Mouse (Mus musculus) G1E (cell line): ENCODE data around the gene Milr1. TPM values are rescaled to one million over a fixed set of nuclear protein-coding genes. Genes with fewer than 3 reads are reported as not detected.

Source experiments
- ATAC-seq: 2 replicates; pipeline ENCODE4 v1.8.0; 2016; ENCODE audit warnings: mild to moderate bottlenecking; ENCODE audit not compliant: insufficient number of reproducible peaks, poor library complexity, low FRiP score, severe bottlenecking; ENCODE audit errors: extremely low read depth
- DNase-seq: peaks from one replicate; pipeline ENCODE4 v3.0.0; 2012; ENCODE audit warnings: low spot score
- H3K27me3 ChIP-seq: 2 replicates; pipeline ENCODE4 v1.6.1; 2012; ENCODE audit warnings: mild to moderate bottlenecking, low read length, inconsistent platforms; ENCODE audit not compliant: insufficient read depth
- H3K36me3 ChIP-seq: replicated peaks from 2 replicates; pipeline ENCODE3; 2012; ENCODE audit warnings: mild to moderate bottlenecking, inconsistent platforms
- H3K4me1 ChIP-seq: 2 replicates; pipeline ENCODE4 v1.6.1; 2012; ENCODE audit warnings: low read depth, low read length, inconsistent platforms, mixed read lengths; ENCODE audit not compliant: insufficient read depth
- H3K4me3 ChIP-seq: 2 replicates; pipeline ENCODE4 v1.5.1; 2012; ENCODE audit warnings: low read depth, mild to moderate bottlenecking, inconsistent platforms, low read length, moderate library complexity, mixed read lengths
- H3K9me3 ChIP-seq: replicated peaks from 2 replicates; pipeline ENCODE4 v1.6.1; 2012; ENCODE audit warnings: inconsistent platforms
- CTCF ChIP-seq: IDR thresholded peaks from 2 replicates; pipeline ENCODE4 v1.5.1; 2012; ENCODE audit warnings: low read depth, low read length, inconsistent platforms, mixed read lengths
- GATA1 ChIP-seq: IDR thresholded peaks from 2 replicates; pipeline ENCODE4 v1.6.1; 2012; ENCODE audit warnings: borderline replicate concordance, low read length, inconsistent platforms, mixed read lengths
- GATA2 ChIP-seq: IDR thresholded peaks from 2 replicates; pipeline ENCODE4 v1.6.1; 2012; ENCODE audit warnings: low read depth, low read length, inconsistent platforms, borderline replicate concordance
- POLR2AphosphoS5 ChIP-seq: IDR thresholded peaks from 2 replicates; pipeline ENCODE4 v1.6.1; 2012; ENCODE audit warnings: low read depth, low read length, inconsistent platforms; ENCODE audit not compliant: insufficient replicate concordance
- TAL1 ChIP-seq: conservative IDR thresholded peaks from 2 replicates; pipeline ENCODE4 v1.6.1; 2012; ENCODE audit warnings: low read depth, low read length, inconsistent platforms, mixed read lengths
- polyA plus RNA-seq: library from polyadenylated mRNA; stranded (reverse); fragments of >175 nt; gene quantifications from 2 replicates; pipeline ENCODE4 v1.2.3, GENCODE M21; 2012
- total RNA-seq, 2 experiments: library from RNA; stranded (forward) in 1 of 2; stranded (reverse) in 1 of 2; fragments of 200-1000 nt in 1 of 2; fragments of >200 nt in 1 of 2; fragmentation: Nextera tagmentation in 1 of 2; gene quantifications; 2 replicates each; pipeline ENCODE4 v1.2.3; 2014 to 2017

The Milr1 gene
- total and polyA plus RNA-seq, 3 experiments, result 0.05 to 0.33 TPM; not detected in 1

GRCm38 (mm10) chr11:106817808-106818207, 66.8 kb downstream of the Milr1 start:
- 0 out of 2 replicates have a peak, but pooled peaks cover 2% of the 10 kb centered on the region for H3K4me1 ChIP-seq
- H3K27me3 ChIP-seq, result no peaks in the 10 kb centered on the region

GRCm38 (mm10) chr11:106818341-106818740, 67.3 kb downstream of the Milr1 start:
- H3K9me3 ChIP-seq, result no peaks in the 10 kb centered on the region
- ATAC-seq (no peak), DNase-seq (no peak)
- H3K4me3 ChIP-seq, result no peak overlapping the region
- H3K27me3 ChIP-seq, result no peaks in the 10 kb centered on the region
- 0 out of 2 replicates have a peak, but pooled peaks cover 2% of the 10 kb centered on the region for H3K4me1 ChIP-seq
- H3K36me3 ChIP-seq, result peaks cover 91% of the 10 kb centered on the region
- no peak for TF ChIP-seq TAL1
- TF ChIP-seq GATA1, result no peak
- no peak for TF ChIP-seq GATA2

More at GRCm38 (mm10) chr11:106817808-106818207, 66.8 kb downstream of the Milr1 start:
- no peak for ATAC-seq
- peaks cover 91% of the 10 kb centered on the region for H3K36me3 ChIP-seq
- no peak for DNase-seq
- H3K4me3 ChIP-seq, result no peak overlapping the region
- TF ChIP-seq CTCF, result no peak
- TF ChIP-seq TAL1, result no peak
- TF ChIP-seq GATA1, result no peak
- TF ChIP-seq GATA2, result no peak
- no peak for TF ChIP-seq POLR2AphosphoS5
- no peaks in the 10 kb centered on the region for H3K9me3 ChIP-seq

Other genes with a start within 250 kb of the Milr1 start
- 11.9 and 20.0 TPM in 2 replicates for gene Tex2, start 137.8 kb upstream of the Milr1 start, total RNA-seq (2014; fragmentation: Nextera tagmentation)
- gene Tex2, start 137.8 kb upstream of the Milr1 start, total RNA-seq (2017), result 6.7 and 7.7 TPM in 2 replicates
- 1.1 and 1.6 TPM in 2 replicates for gene Tex2, start 137.8 kb upstream of the Milr1 start, polyA plus RNA-seq
- gene Pecam1, start 598 bp upstream of the Milr1 start, total RNA-seq (2014; fragmentation: Nextera tagmentation), result 0.24 TPM in 1 of 2 replicates, not detected in the other
- 0.70 and 0.93 TPM in 2 replicates for gene Pecam1, start 598 bp upstream of the Milr1 start, total RNA-seq (2017)
- not detected in 2 replicates for gene Pecam1, start 598 bp upstream of the Milr1 start, polyA plus RNA-seq
- gene Polg2, start 28.3 kb downstream of the Milr1 start, total RNA-seq (2014; fragmentation: Nextera tagmentation), result 9.6 and 10.3 TPM in 2 replicates
- gene Polg2, start 28.3 kb downstream of the Milr1 start, total RNA-seq (2017), result 6.9 and 8.5 TPM in 2 replicates
- gene Polg2, start 28.3 kb downstream of the Milr1 start, polyA plus RNA-seq, result 2.0 and 2.7 TPM in 2 replicates
- 765 and 864 TPM in 2 replicates for gene Ddx5, start 38.0 kb downstream of the Milr1 start, total RNA-seq (2014; fragmentation: Nextera tagmentation)
- 782 and 866 TPM in 2 replicates for gene Ddx5, start 38.0 kb downstream of the Milr1 start, total RNA-seq (2017)
- gene Ddx5, start 38.0 kb downstream of the Milr1 start, polyA plus RNA-seq, result 2,578 and 3,923 TPM in 2 replicates
- 37.1 and 39.8 TPM in 2 replicates for gene Cep95, start 38.0 kb downstream of the Milr1 start, total RNA-seq (2014; fragmentation: Nextera tagmentation)
- gene Cep95, start 38.0 kb downstream of the Milr1 start, total RNA-seq (2017), result 19.3 and 23.8 TPM in 2 replicates
- gene Cep95, start 38.0 kb downstream of the Milr1 start, polyA plus RNA-seq, result 2.0 and 3.1 TPM in 2 replicates
- 27.9 and 28.1 TPM in 2 replicates for gene Smurf2, start 169.5 kb downstream of the Milr1 start, total RNA-seq (2014; fragmentation: Nextera tagmentation)
- 20.0 TPM in 2 replicates for gene Smurf2, start 169.5 kb downstream of the Milr1 start, total RNA-seq (2017)
- 2.2 and 2.4 TPM in 2 replicates for gene Smurf2, start 169.5 kb downstream of the Milr1 start, polyA plus RNA-seq
- 302 and 432 TPM in 2 replicates for gene Kpna2, start 248.3 kb downstream of the Milr1 start, total RNA-seq (2014; fragmentation: Nextera tagmentation)
- gene Kpna2, start 248.3 kb downstream of the Milr1 start, total RNA-seq (2017), result 62.0 and 66.2 TPM in 2 replicates
- gene Kpna2, start 248.3 kb downstream of the Milr1 start, polyA plus RNA-seq, result 13.7 and 16.5 TPM in 2 replicates